Mouse (Mus musculus): ENCODE measurements around the gene Supt20. TPM values are rescaled to one million over a fixed set of nuclear protein-coding genes. Genes with fewer than 3 reads are reported as not detected.

Gene Supt20
- polyA plus RNA-seq, 1 experiment from 2014 or later: 97.1 TPM

DNA sequence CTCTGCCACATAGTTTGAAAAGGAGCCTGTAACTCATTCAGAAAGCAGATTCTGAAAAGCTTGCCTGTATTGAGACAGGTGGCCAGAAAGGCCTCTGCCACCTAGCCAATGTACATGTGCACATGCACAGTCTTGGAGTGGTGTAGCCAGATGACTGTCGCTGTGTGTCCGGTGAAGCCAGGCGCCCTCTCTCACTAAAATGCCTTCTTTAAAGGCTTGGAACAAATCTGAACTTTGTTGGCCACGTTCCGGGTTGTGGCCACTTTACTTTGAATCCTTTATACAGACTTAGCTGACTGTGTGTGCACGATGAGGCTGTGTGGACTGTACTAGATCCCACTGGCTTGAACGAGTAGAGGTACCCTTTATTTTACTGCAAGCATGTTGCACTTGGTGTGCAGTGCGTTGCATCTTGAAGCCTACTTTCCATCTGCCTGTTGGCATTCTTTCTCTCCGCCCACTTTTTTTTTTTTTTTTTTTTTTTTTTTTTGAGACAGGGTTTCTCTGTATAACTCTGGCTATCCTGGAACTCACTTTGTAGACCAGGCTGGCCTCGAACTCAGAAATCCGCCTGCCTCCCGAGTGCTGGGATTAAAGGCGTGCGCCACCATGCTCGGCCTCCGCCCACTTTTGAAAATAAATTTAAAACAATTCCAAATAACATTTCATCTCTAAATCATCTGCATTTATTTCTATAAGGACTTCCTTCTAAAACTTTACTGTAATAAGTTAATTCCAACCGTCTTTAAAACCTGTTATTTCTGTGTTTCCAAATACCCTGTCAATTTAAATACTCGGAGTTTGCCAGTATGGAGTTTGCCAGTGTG, 43.7 kb downstream of the Supt20 start:
- ATAC-seq: no peak
- Histone ChIP-seq H3K4me3 (replicated peaks) (peak overlapping the region; percentile 70), H3K9me3 (no peaks in the 10 kb centered on the region), H3K4me1 (replicated peaks) (peaks cover 15% of the 10 kb centered on the region), H3K9ac (replicated peaks) (peak overlapping the region; percentile 91), H3K27me3 (no peaks in the 10 kb centered on the region), H3K4me2 (replicated peaks) (peak overlapping the region; percentile 94), H3K27ac (peak overlapping the region; percentile 99), H3K36me3 (peaks cover 39% of the 10 kb centered on the region)
- WGBS: 56% methylated on average over 18 of the region's 18 CpGs

GRCm38 (mm10) chr3:54737317-54737716, 44.7 kb downstream of the Supt20 start:
- Histone ChIP-seq H3K27me3 (no peaks in the 10 kb centered on the region), H3K9me3 (no peaks in the 10 kb centered on the region), H3K4me3 (replicated peaks) (no peak overlapping the region), H3K36me3 (peaks cover 40% of the 10 kb centered on the region), H3K9ac (replicated peaks) (no peak overlapping the region), H3K4me2 (replicated peaks) (no peak overlapping the region), H3K27ac (no peak overlapping the region), H3K4me1 (replicated peaks) (peaks cover 15% of the 10 kb centered on the region)
- 98% methylated on average over 8 of the region's 8 CpGs for WGBS
- ATAC-seq: no peak

- Histone ChIP-seq H3K4me3 (replicated peaks) (no peak overlapping the region), H3K27me3 (no peaks in the 10 kb centered on the region), H3K4me2 (replicated peaks) (no peak overlapping the region), H3K27ac (no peak overlapping the region), H3K36me3 (peaks cover 86% of the 10 kb centered on the region), H3K9me3 (no peaks in the 10 kb centered on the region), H3K9ac (replicated peaks) (no peak overlapping the region), H3K4me1 (replicated peaks) (no peaks in the 10 kb centered on the region; the same call in 1 of the 2 replicates)
- no peak for ATAC-seq
- 97% methylated on average over 11 of the region's 11 CpGs for WGBS
Observed at GRCm38 (mm10) chr3:54741965-54742364, 49.4 kb downstream of the Supt20 start.

- Histone ChIP-seq H3K9ac (replicated peaks) (no peak overlapping the region), H3K4me3 (replicated peaks) (no peak overlapping the region), H3K9me3 (no peaks in the 10 kb centered on the region), H3K4me2 (replicated peaks) (no peak overlapping the region), H3K27me3 (no peaks in the 10 kb centered on the region), H3K4me1 (replicated peaks) (no peaks in the 10 kb centered on the region), H3K36me3 (peaks cover 100% of the 10 kb centered on the region), H3K27ac (no peak overlapping the region)
- ATAC-seq: 0 out of 2 replicates have a peak, but pooled peaks have one; percentile 43
- 64% methylated on average over 5 of the region's 5 CpGs for WGBS
Observed at GRCm38 (mm10) chr3:54745799-54746198, 53.2 kb downstream of the Supt20 start.

GRCm38 (mm10) chr3:54753411-54753810, 60.8 kb downstream of the Supt20 start:
- no peak overlapping the region for H3K9ac ChIP-seq (replicated peaks)
- no peak overlapping the region for H3K4me2 ChIP-seq (replicated peaks)
- no peak overlapping the region for H3K4me3 ChIP-seq (replicated peaks)
- H3K27ac ChIP-seq: no peak overlapping the region
- H3K4me1 ChIP-seq (replicated peaks): peaks cover 19% of the 10 kb centered on the region
- H3K27me3 ChIP-seq: peaks cover 32% of the 10 kb centered on the region
- no peak for ATAC-seq
- WGBS: 77% methylated on average over 4 of the region's 4 CpGs
- H3K36me3 ChIP-seq: peaks cover 40% of the 10 kb centered on the region
- no peaks in the 10 kb centered on the region for H3K9me3 ChIP-seq

- ATAC-seq: peak; percentile 91
- Histone ChIP-seq H3K9me3 (no peaks in the 10 kb centered on the region), H3K27ac (no peak within 1 kb of the TSS), H3K27me3 (peaks cover 32% of the 10 kb centered on the region), H3K4me1 (replicated peaks) (peaks cover 19% of the 10 kb centered on the region), H3K4me2 (replicated peaks) (peak within 1 kb of the TSS; percentile 98), H3K9ac (replicated peaks) (peak within 1 kb of the TSS; percentile 66), H3K4me3 (replicated peaks) (peak within 1 kb of the TSS; percentile 54), H3K36me3 (peaks cover 21% of the 10 kb centered on the region)
- under 1% methylated on average over 54 of the region's 66 CpGs for WGBS
Observed at GRCm38 (mm10) chr3:54755145-54756041, 62.8 kb downstream of the Supt20 start, which contains the start of gene Smad9. TSS of gene Smad9 (plus strand) at chr3:54755582.

DNA sequence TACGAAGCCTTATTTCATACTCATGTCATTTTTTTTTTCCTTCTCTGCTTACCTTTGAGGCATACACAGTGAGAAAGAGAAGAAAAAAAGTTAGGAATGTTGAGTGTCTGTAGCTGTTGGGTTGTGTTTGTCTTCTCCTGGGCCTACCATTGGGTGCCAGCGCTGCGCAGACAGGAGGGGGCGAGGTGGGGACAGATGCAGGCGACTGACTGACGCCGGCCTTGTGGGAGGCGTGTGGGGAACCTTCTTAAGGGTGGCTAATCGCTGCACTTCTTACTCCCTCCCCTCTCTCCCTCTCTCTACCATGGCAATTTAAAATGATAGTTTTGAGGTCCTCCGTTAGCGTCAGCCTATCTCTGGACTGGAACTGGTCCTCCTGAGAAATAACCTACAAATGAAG, 63.5 kb downstream of the Supt20 start:
- Histone ChIP-seq H3K4me3 (replicated peaks) (peak overlapping the region; percentile 54), H3K9me3 (no peaks in the 10 kb centered on the region), H3K9ac (replicated peaks) (peak overlapping the region; percentile 66), H3K27ac (no peak overlapping the region), H3K27me3 (peaks cover 32% of the 10 kb centered on the region), H3K4me1 (replicated peaks) (peaks cover 19% of the 10 kb centered on the region), H3K36me3 (peaks cover 14% of the 10 kb centered on the region), H3K4me2 (replicated peaks) (peak overlapping the region; percentile 98)
- WGBS: 2% methylated on average over 11 of the region's 11 CpGs
- ATAC-seq: no peak

GRCm38 (mm10) chr3:54757446-54757845, 64.8 kb downstream of the Supt20 start:
- Histone ChIP-seq H3K9ac (replicated peaks) (no peak overlapping the region), H3K27ac (no peak overlapping the region), H3K4me3 (replicated peaks) (no peak overlapping the region), H3K9me3 (no peaks in the 10 kb centered on the region), H3K27me3 (peaks cover 32% of the 10 kb centered on the region), H3K36me3 (0 out of 2 replicates have a peak, but pooled peaks cover under 1% of the 10 kb centered on the region), H3K4me2 (replicated peaks) (no peak overlapping the region), H3K4me1 (replicated peaks) (peaks cover 19% of the 10 kb centered on the region)
- no peak for ATAC-seq
- WGBS: 87% methylated on average over 8 of the region's 8 CpGs

GRCm38 (mm10) chr3:54759211-54759610, 66.6 kb downstream of the Supt20 start:
- no peak overlapping the region for H3K4me3 ChIP-seq (replicated peaks)
- no peaks in the 10 kb centered on the region for H3K9me3 ChIP-seq
- no peak for ATAC-seq
- H3K27me3 ChIP-seq: peaks cover 31% of the 10 kb centered on the region
- no peaks in the 10 kb centered on the region for H3K36me3 ChIP-seq
- 79% methylated on average over 9 of the region's 9 CpGs for WGBS
- H3K27ac ChIP-seq: no peak overlapping the region
- H3K9ac ChIP-seq (replicated peaks): no peak overlapping the region
- H3K4me1 ChIP-seq (replicated peaks): peaks cover 19% of the 10 kb centered on the region
- H3K4me2 ChIP-seq (replicated peaks): no peak overlapping the region

GRCm38 (mm10) chr3:54760321-54761115, 67.9 kb downstream of the Supt20 start:
- Histone ChIP-seq H3K27ac (no peak overlapping the region), H3K36me3 (no peaks in the 10 kb centered on the region), H3K4me1 (replicated peaks) (peaks cover 14% of the 10 kb centered on the region), H3K9ac (replicated peaks) (no peak overlapping the region), H3K9me3 (no peaks in the 10 kb centered on the region), H3K4me2 (replicated peaks) (no peak overlapping the region), H3K4me3 (replicated peaks) (no peak overlapping the region), H3K27me3 (peaks cover 19% of the 10 kb centered on the region)
- no peak for ATAC-seq
- 52% methylated on average over 15 of the region's 15 CpGs for WGBS

DNA sequence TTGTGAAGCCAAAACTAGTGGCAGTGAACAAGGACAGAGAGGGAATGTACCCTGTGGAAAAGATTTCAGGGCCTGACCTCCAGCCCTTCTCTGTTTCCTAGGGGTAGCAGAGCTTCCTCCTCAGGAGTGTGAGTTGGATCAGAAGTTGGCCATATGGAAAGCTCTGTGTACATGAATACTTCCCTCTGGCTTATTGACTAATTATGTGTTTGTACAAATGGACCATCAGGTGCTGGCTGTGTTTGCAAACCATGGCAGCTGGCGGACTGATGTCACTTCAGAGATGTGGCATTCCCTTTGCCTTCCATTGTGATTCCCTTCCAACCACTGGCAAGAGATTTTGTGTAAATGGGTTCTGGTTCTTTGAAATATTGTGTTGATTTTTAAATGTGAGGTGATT, 68.7 kb downstream of the Supt20 start:
- H3K4me2 ChIP-seq (replicated peaks): no peak overlapping the region
- H3K9ac ChIP-seq (replicated peaks): no peak overlapping the region
- ATAC-seq: no peak
- no peaks in the 10 kb centered on the region for H3K36me3 ChIP-seq
- 89% methylated on average over 1 of the region's 1 CpGs for WGBS
- H3K27ac ChIP-seq: no peak overlapping the region
- H3K9me3 ChIP-seq: no peaks in the 10 kb centered on the region
- H3K4me3 ChIP-seq (replicated peaks): no peak overlapping the region
- peaks cover 7% of the 10 kb centered on the region for H3K4me1 ChIP-seq (replicated peaks)
- peaks cover 11% of the 10 kb centered on the region for H3K27me3 ChIP-seq

Data from midbrain, embryonic 13.5 days (tissue).